Mouse (Mus musculus) urinary bladder, postnatal 36 days (tissue): ENCODE measurements at regions not wholly inside any gene's neighbourhood (a gene's known extent, or its start where the extent isn't known, plus 50 kb on each side); places are given as distances from the start of the nearest gene placed in this dataset.

Experiments
- DNase-seq, 2 experiments: peaks; one replicate each; pipeline ENCODE4 v3.0.0; 2022; ENCODE audit warnings: low spot score in 2 of 2, mixed read lengths in 1 of 2

GRCm38 (mm10) chr2:148559376-148559775 is 113.0 kb upstream of the Nxt1 start:
- DNase-seq: no peak

GRCm38 (mm10) chr2:148558365-148558764 is 114.0 kb upstream of the Nxt1 start:
- DNase-seq: no peak

- DNase-seq: no peak
Measured at GRCm38 (mm10) chr2:148551207-148551606, 107.8 kb upstream of the Cd93 start.

- DNase-seq: no peak
Measured at GRCm38 (mm10) chr2:148549618-148550017, 106.3 kb upstream of the Cd93 start.

GRCm38 (mm10) chr2:148542340-148542739 is 99.0 kb upstream of the Cd93 start:
- DNase-seq: no peak

- no peak for DNase-seq
Measured at GRCm38 (mm10) chr2:148537914-148538510, 94.6 kb upstream of the Cd93 start.

GRCm38 (mm10) chr2:148537251-148537650 is 93.9 kb upstream of the Cd93 start:
- no peak for DNase-seq

GRCm38 (mm10) chr2:148536608-148537007 is 93.2 kb upstream of the Cd93 start:
- DNase-seq: no peak

- peak; percentile 20 to 56 for DNase-seq
Measured at GRCm38 (mm10) chr2:148535562-148536180, 92.3 kb upstream of the Cd93 start.

GRCm38 (mm10) chr2:148532051-148532450 is 88.7 kb upstream of the Cd93 start:
- no peak for DNase-seq

- no peak for DNase-seq
Measured at GRCm38 (mm10) chr2:148530546-148530945, 87.2 kb upstream of the Cd93 start.

- DNase-seq: no peak
Measured at GRCm38 (mm10) chr2:148529900-148530299, 86.5 kb upstream of the Cd93 start.

- DNase-seq: no peak
Measured at GRCm38 (mm10) chr2:148527755-148528154, 84.4 kb upstream of the Cd93 start.

- no peak for DNase-seq
Measured at GRCm38 (mm10) chr2:148525496-148525895, 82.1 kb upstream of the Cd93 start.

GRCm38 (mm10) chr2:148523401-148523800 is 80.0 kb upstream of the Cd93 start:
- no peak for DNase-seq

GRCm38 (mm10) chr2:148522936-148523335 is 79.6 kb upstream of the Cd93 start:
- DNase-seq: no peak

GRCm38 (mm10) chr2:148521966-148522575 is 78.7 kb upstream of the Cd93 start:
- DNase-seq: peak in 1 of 2 experiments; percentile 30

- no peak for DNase-seq
Measured at GRCm38 (mm10) chr2:148520291-148520690, 76.9 kb upstream of the Cd93 start.

- no peak for DNase-seq
Measured at GRCm38 (mm10) chr2:148519689-148520290, 76.4 kb upstream of the Cd93 start.

- no peak for DNase-seq
Measured at GRCm38 (mm10) chr2:148517906-148518305, 74.5 kb upstream of the Cd93 start.

- peak; percentile 13 to 38 for DNase-seq
Measured at GRCm38 (mm10) chr2:148510008-148510681, 66.8 kb upstream of the Cd93 start.

- peak in 1 of 2 experiments; percentile 36 for DNase-seq
Measured at GRCm38 (mm10) chr2:148509357-148509756, 66.0 kb upstream of the Cd93 start.
